Mouse (Mus musculus) midbrain, embryonic 14.5 days (tissue): ENCODE measurements around the gene Macrod1. TPM values are rescaled to one million over a fixed set of nuclear protein-coding genes. Genes with fewer than 3 reads are reported as not detected.

Experiments
- ATAC-seq: fragments of 200-750 bp; cut with Nextera tagmentation; 2 replicates; pipeline ENCODE4 v1.8.0; 2017; ENCODE audit warnings: moderate number of reproducible peaks, moderate library complexity; ENCODE audit not compliant: low FRiP score, low TSS enrichment
- DNase-seq: peaks from one replicate; pipeline ENCODE4 v3.0.0-alpha.2; 2015
- H3K27ac ChIP-seq: fragments of 300-500 bp; sonication (generic); replicated peaks from 2 replicates; pipeline ENCODE4 v1.5.1; 2014; ENCODE audit warnings: mild to moderate bottlenecking, low read depth, low read length, moderate library complexity
- H3K27me3 ChIP-seq: fragments of 300-500 bp; sonication (generic); 2 replicates; pipeline ENCODE4 v1.6.1; 2014; ENCODE audit warnings: low read length, control low read depth, mixed read lengths; ENCODE audit not compliant: control insufficient read depth, insufficient read depth
- H3K36me3 ChIP-seq: fragments of 300-500 bp; sonication (generic); 2 replicates; pipeline ENCODE4 v1.6.1; 2014; ENCODE audit warnings: low read length, control low read depth; ENCODE audit not compliant: control insufficient read depth, insufficient read depth
- H3K4me1 ChIP-seq: fragments of 300-500 bp; sonication (generic); 2 replicates; pipeline ENCODE4 v1.6.1; 2014; ENCODE audit warnings: mild to moderate bottlenecking, antibody characterized with exemption, low read length, control low read depth; ENCODE audit not compliant: control insufficient read depth, insufficient read depth
- H3K4me2 ChIP-seq: fragments of 300-500 bp; sonication (generic); 2 replicates; pipeline ENCODE4 v1.6.1; 2014; ENCODE audit warnings: mild to moderate bottlenecking, low read length, moderate library complexity
- H3K4me3 ChIP-seq: fragments of 300-500 bp; sonication (generic); replicated peaks from 2 replicates; pipeline ENCODE4 v1.5.1; 2014; ENCODE audit warnings: low read depth, low read length
- H3K9ac ChIP-seq: fragments of 300-500 bp; sonication (generic); replicated peaks from 2 replicates; pipeline ENCODE4 v1.6.1; 2014; ENCODE audit warnings: mild to moderate bottlenecking, low read length, moderate library complexity
- H3K9me3 ChIP-seq: fragments of 300-500 bp; sonication (generic); 2 replicates; pipeline ENCODE4 v1.6.1; 2016; ENCODE audit warnings: low read length, control low read depth, mixed read lengths; ENCODE audit not compliant: control insufficient read depth
- WGBS: fragments of 180-500 bp; shearing (Covaris S2); extraction: QIAGEN DNeasy Blood & Tissue Kit; methylation state at CpG from one replicate; pipeline ENCODE4 v1.1.7; 2014; 5-methylcytosine and 5-hydroxymethylcytosine counted together
- polyA plus RNA-seq: library from polyadenylated mRNA; unstranded; fragments of >200 nt; fragmentation: Nextera tagmentation; extraction: Ambion mirVana; gene quantifications from 2 replicates; pipeline ENCODE4 v1.2.1, GENCODE M21; 2014

The Macrod1 gene
- polyA plus RNA-seq, 1 experiment from 2014 or later = 3.4 TPM

DNA sequence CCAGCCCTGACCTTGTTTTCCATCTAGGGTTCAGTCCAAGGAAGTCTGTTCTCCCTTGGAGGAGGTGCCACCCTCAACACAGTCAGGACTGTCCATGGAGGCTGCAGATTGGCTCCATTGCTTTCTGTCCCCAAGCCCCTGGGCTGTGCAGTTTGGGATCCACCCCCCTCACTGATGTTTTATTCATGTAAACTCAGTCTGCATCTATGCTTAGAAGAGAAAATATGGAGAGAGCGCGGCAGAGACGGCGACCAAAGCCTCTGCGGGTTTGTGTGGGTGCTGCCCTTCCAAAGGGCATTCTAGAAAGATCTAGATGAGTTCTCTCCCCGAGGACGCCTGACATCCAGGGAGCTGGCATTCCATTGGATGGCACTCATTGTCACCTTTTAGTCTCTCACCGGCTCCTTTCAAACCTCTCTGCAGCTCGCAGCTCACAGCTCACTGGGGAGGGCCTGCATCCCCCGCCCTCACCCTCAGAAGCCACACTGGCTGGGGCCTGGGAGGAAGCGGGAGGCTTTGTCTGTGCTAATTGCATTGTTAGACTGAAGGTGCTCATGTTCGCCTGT, 84.3 kb downstream of the Macrod1 start:
- Histone ChIP-seq H3K4me3 (no peak overlapping the region), H3K27me3 (no peaks in the 10 kb centered on the region), H3K36me3 (no peaks in the 10 kb centered on the region), H3K4me2 (0 out of 2 replicates have a peak overlapping the region, but pooled peaks have one; percentile 15), H3K4me1 (peaks cover 76% of the 10 kb centered on the region), H3K9ac (peak overlapping the region; percentile 42; the same call in 1 of the 2 replicates), H3K9me3 (no peaks in the 10 kb centered on the region), H3K27ac (peak overlapping the region; percentile 80)
- DNase-seq (peak; percentile 67), ATAC-seq (peak; percentile 54; the same call in 1 of the 2 replicates)
- whole genome bisulfite sequencing = 13% methylated on average over 12 of the region's 12 CpGs

DNA sequence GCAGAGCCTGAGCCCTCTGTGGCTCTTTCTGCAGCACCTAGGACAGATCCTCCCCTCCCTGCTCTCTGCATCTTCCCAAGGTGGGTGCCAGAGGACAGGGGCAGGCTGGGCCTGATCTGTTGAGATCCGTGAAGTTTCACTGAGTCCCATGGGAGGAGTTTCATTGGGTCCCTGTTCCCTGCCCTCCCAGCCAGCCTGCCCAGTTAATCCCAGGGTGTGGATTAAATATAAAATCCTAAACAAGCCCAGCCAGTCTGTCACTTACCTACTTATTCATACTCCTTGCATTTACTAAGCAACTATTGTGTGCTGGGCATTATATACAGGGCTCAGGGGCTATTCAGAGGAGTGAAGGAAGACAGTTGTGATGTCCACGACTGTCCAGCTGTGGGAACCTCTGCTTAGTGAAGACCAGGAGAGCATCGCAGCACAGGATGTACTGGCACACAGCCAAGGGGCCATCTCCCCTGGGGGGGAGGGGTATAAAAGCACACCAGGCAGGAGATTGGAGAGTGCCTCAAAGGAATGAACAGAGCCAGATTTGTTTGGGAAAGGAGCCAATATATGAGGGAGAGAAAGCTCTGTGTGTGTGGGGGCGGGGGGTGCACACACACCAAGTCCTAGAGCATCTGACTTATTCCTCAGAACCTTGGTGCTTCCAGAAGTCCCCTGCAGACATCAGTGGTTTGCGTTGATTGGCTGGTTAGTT, 85.8 kb downstream of the Macrod1 start:
- Histone ChIP-seq H3K4me3 (no peak overlapping the region), H3K9ac (no peak overlapping the region), H3K27me3 (no peaks in the 10 kb centered on the region), H3K9me3 (no peaks in the 10 kb centered on the region), H3K4me1 (peaks cover 66% of the 10 kb centered on the region), H3K27ac (peak overlapping the region; percentile 80; the same call in 1 of the 2 replicates), H3K4me2 (no peak overlapping the region), H3K36me3 (no peaks in the 10 kb centered on the region)
- 42% methylated on average over 5 of the region's 5 CpGs for WGBS
- no peak for ATAC-seq
- DNase-seq = peak; percentile 66

- H3K27me3 ChIP-seq = no peaks in the 10 kb centered on the region
- H3K9me3 ChIP-seq = no peaks in the 10 kb centered on the region
- DNase-seq (peak; percentile 78), ATAC-seq (peak; percentile 44; the same call in 1 of the 2 replicates)
- H3K4me1 ChIP-seq = peaks cover 60% of the 10 kb centered on the region
- H3K4me2 ChIP-seq = peak overlapping the region; percentile 47
- H3K4me3 ChIP-seq = peak overlapping the region; percentile 18; the same call in 1 of the 2 replicates
- H3K9ac ChIP-seq = peak overlapping the region; percentile 44
- no peak overlapping the region; the same call in 1 of the 2 replicates for H3K27ac ChIP-seq
- no peaks in the 10 kb centered on the region for H3K36me3 ChIP-seq
- under 1% methylated on average over 20 of the region's 20 CpGs for WGBS
Observed at GRCm38 (mm10) chr19:7143854-7144253, 87.2 kb downstream of the Macrod1 start.

- WGBS = 69% methylated on average over 3 of the region's 3 CpGs
Observed at GRCm38 (mm10) chr19:7144458-7144857, 87.8 kb downstream of the Macrod1 start.

DNA sequence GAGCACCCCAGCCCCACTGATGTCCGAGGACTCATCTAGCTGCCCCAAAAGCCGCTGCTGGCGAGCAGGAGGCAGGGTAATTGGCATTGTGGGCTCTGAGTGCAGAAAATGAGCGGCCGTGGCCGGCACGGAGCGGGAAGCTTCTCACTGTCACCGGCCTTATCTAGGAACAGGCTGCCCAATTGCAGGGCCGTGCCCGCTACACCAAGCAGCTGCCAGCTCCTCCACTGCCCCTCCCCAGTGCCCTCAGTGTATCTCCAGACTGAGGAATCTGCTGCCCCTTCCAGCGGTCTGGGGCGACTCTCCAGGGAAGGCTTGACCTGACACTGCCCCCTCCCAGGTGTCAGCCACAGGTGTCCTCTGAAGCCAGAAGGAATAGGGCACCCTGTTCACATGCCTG, 89.8 kb downstream of the Macrod1 start:
- H3K4me3 ChIP-seq = no peak overlapping the region
- ATAC-seq (no peak), DNase-seq (no peak)
- no peak overlapping the region for H3K27ac ChIP-seq
- H3K36me3 ChIP-seq = no peaks in the 10 kb centered on the region
- 0 out of 2 replicates have a peak overlapping the region, but pooled peaks have one; percentile 12 for H3K9ac ChIP-seq
- H3K9me3 ChIP-seq = no peaks in the 10 kb centered on the region
- 72% methylated on average over 13 of the region's 13 CpGs for WGBS
- H3K27me3 ChIP-seq = no peaks in the 10 kb centered on the region
- no peak overlapping the region for H3K4me2 ChIP-seq
- H3K4me1 ChIP-seq = peaks cover 58% of the 10 kb centered on the region

More at GRCm38 (mm10) chr19:7144458-7144857, 87.8 kb downstream of the Macrod1 start:
- Histone ChIP-seq H3K4me2 (peak overlapping the region; percentile 47; the same call in 1 of the 2 replicates), H3K4me3 (no peak overlapping the region), H3K27me3 (no peaks in the 10 kb centered on the region), H3K36me3 (no peaks in the 10 kb centered on the region), H3K27ac (no peak overlapping the region), H3K9me3 (no peaks in the 10 kb centered on the region), H3K4me1 (peaks cover 60% of the 10 kb centered on the region), H3K9ac (no peak overlapping the region)
- ATAC-seq = no peak
- DNase-seq = no peak

GRCm38 (mm10) chr19:7148096-7148495, 91.5 kb downstream of the Macrod1 start:
- WGBS = 57% methylated on average over 4 of the region's 4 CpGs
- Histone ChIP-seq H3K4me3 (no peak overlapping the region), H3K9ac (0 out of 2 replicates have a peak overlapping the region, but pooled peaks have one; percentile 16), H3K9me3 (no peaks in the 10 kb centered on the region), H3K36me3 (no peaks in the 10 kb centered on the region), H3K27ac (no peak overlapping the region), H3K27me3 (no peaks in the 10 kb centered on the region), H3K4me2 (no peak overlapping the region), H3K4me1 (peaks cover 53% of the 10 kb centered on the region)
- ATAC-seq = no peak
- DNase-seq = no peak

DNA sequence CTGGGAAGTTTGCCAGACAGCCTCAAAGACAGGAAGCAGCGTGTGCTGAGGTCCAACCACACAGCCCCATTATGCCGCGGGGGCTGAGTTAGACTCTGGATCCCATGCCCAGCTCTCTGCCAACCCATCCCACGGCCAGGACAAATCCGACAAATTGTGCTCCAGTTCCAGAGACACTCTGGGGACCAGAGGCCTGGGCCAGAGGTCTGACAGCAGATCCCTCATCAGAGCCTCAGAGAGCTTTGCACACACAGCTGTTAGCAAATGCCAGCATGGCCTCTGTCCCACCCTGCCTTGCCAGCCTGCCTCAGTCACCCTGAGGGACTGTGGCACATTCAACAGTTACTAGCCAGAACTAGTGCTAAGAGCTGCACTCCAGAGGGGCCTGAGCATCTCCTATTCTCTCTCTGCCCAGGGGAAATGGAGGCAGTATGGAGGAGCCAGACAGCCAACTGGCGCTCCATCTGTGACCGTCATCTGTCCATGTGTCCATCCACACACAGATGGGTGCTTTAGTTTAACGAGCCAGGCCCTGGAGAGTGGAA, 92.0 kb downstream of the Macrod1 start:
- DNase-seq = no peak
- Histone ChIP-seq H3K4me2 (no peak overlapping the region), H3K4me1 (peaks cover 53% of the 10 kb centered on the region), H3K9me3 (no peaks in the 10 kb centered on the region), H3K9ac (0 out of 2 replicates have a peak overlapping the region, but pooled peaks have one; percentile 16), H3K36me3 (no peaks in the 10 kb centered on the region), H3K4me3 (no peak overlapping the region), H3K27ac (no peak overlapping the region), H3K27me3 (no peaks in the 10 kb centered on the region)
- WGBS = 61% methylated on average over 8 of the region's 8 CpGs
- ATAC-seq = no peak

GRCm38 (mm10) chr19:7149158-7149685, 92.6 kb downstream of the Macrod1 start:
- H3K36me3 ChIP-seq = no peaks in the 10 kb centered on the region
- H3K27me3 ChIP-seq = no peaks in the 10 kb centered on the region
- DNase-seq (no peak), ATAC-seq (no peak)
- 53% methylated on average over 7 of the region's 7 CpGs for WGBS
- H3K4me2 ChIP-seq = no peak overlapping the region
- no peak overlapping the region for H3K9ac ChIP-seq
- peaks cover 48% of the 10 kb centered on the region for H3K4me1 ChIP-seq
- H3K4me3 ChIP-seq = no peak overlapping the region
- H3K9me3 ChIP-seq = no peaks in the 10 kb centered on the region
- no peak overlapping the region for H3K27ac ChIP-seq
